Mouse (Mus musculus) liver, adult 2 months (tissue): ENCODE measurements around the gene Lrfn3. TPM values are rescaled to one million over a fixed set of nuclear protein-coding genes. Genes with fewer than 3 reads are reported as not detected.

ENCODE experiments used
- DNase-seq: peaks from one replicate; pipeline ENCODE4 v3.0.0-alpha.2; 2011; ENCODE audit warnings: low read depth, low spot score; ENCODE audit errors: extremely low read depth
- H3K27ac ChIP-seq: fragments of 200-500 bp; replicated peaks from 2 replicates; pipeline ENCODE4 v1.5.1; 2012; ENCODE audit warnings: low read depth, mild to moderate bottlenecking, control low read depth, inconsistent platforms, low read length; ENCODE audit not compliant: insufficient read depth
- H3K27me3 ChIP-seq: fragments of 200-500 bp; 2 replicates; pipeline ENCODE4 v1.6.1; 2012; ENCODE audit warnings: mild to moderate bottlenecking, moderate library complexity, low read length, inconsistent platforms; ENCODE audit not compliant: control insufficient read depth, insufficient read depth
- H3K36me3 ChIP-seq: fragments of 200-500 bp; 2 replicates; pipeline ENCODE4 v1.6.1; 2012; ENCODE audit warnings: low read length, inconsistent platforms; ENCODE audit not compliant: control insufficient read depth, insufficient read depth
- H3K4me1 ChIP-seq: fragments of 200-500 bp; 2 replicates; pipeline ENCODE4 v1.6.1; 2011; ENCODE audit warnings: low read length; ENCODE audit not compliant: control insufficient read depth, insufficient read depth
- H3K4me3 ChIP-seq: fragments of 200-500 bp; 2 replicates; pipeline ENCODE4 v1.5.1; 2011; ENCODE audit warnings: low read depth, mild to moderate bottlenecking, control low read depth, low read length, moderate library complexity; ENCODE audit not compliant: insufficient read depth
- H3K79me2 ChIP-seq: fragments of 200-500 bp; 2 replicates; pipeline ENCODE4 v1.6.1; 2012; ENCODE audit warnings: inconsistent platforms, mild to moderate bottlenecking, low read length, moderate library complexity; ENCODE audit not compliant: control insufficient read depth, insufficient read depth
- H3K9ac ChIP-seq: fragments of 200-500 bp; 2 replicates; pipeline ENCODE4 v1.6.1; 2012; ENCODE audit warnings: low read depth, mild to moderate bottlenecking, control low read depth, inconsistent platforms, low read length
- CTCF ChIP-seq: fragments of 200-500 bp; IDR thresholded peaks from 2 replicates; pipeline ENCODE4 v1.5.1; 2011; ENCODE audit warnings: low read depth, low read length, control low read depth
- POLR2A ChIP-seq: fragments of 200-500 bp; IDR thresholded peaks from 2 replicates; pipeline ENCODE4 v1.6.1; 2011; ENCODE audit warnings: low read length, control low read depth; ENCODE audit not compliant: insufficient read depth; ENCODE audit errors: extremely low read depth
- WGBS: fragments of 180-500 bp; shearing (Covaris S2); methylation state at CpG from one replicate; pipeline ENCODE4 v1.1.7; 2018; 5-methylcytosine and 5-hydroxymethylcytosine counted together
- polyA plus RNA-seq: library from polyadenylated mRNA; depleted of rRNA; stranded (reverse); fragments of >200 nt; gene quantifications from 2 replicates; pipeline ENCODE4 v1.2.3, GENCODE M21; 2012
- total RNA-seq: library from RNA; depleted of rRNA; stranded (reverse); fragments of >200 nt; gene quantifications from 2 replicates; pipeline ENCODE4 v1.2.3, GENCODE M21; 2014

Gene Lrfn3
- total and polyA plus RNA-seq, 2 experiments = 0.74 to 12.9 TPM

GRCm38 (mm10) chr7:30354059-30354458 lies 8.5 kb downstream of the Lrfn3 start:
- TF ChIP-seq POLR2A (no peak), CTCF (no peak)
- Histone ChIP-seq H3K79me2 (peaks cover 5% of the 10 kb centered on the region; the same call in 1 of the 2 replicates), H3K4me3 (no peak overlapping the region), H3K27ac (peak overlapping the region; percentile 62; the same call in 1 of the 2 replicates), H3K9ac (no peak overlapping the region), H3K4me1 (peaks cover 18% of the 10 kb centered on the region), H3K36me3 (no peaks in the 10 kb centered on the region), H3K27me3 (no peaks in the 10 kb centered on the region)
- WGBS = 20% methylated on average over 4 of the region's 4 CpGs
- DNase-seq = peak; percentile 89

- no peak overlapping the region for H3K27ac ChIP-seq
Observed at GRCm38 (mm10) chr7:30353279-30353822, 9.2 kb downstream of the Lrfn3 start.

GRCm38 (mm10) chr7:30347828-30348227 lies 14.7 kb downstream of the Lrfn3 start:
- Histone ChIP-seq H3K36me3 (no peaks in the 10 kb centered on the region), H3K4me1 (no peaks in the 10 kb centered on the region), H3K79me2 (no peaks in the 10 kb centered on the region), H3K9ac (no peak overlapping the region), H3K27me3 (no peaks in the 10 kb centered on the region), H3K27ac (no peak overlapping the region), H3K4me3 (no peak overlapping the region)
- DNase-seq = peak; percentile 24
- TF ChIP-seq POLR2A (no peak), CTCF (peak; percentile 88)
- 3% methylated on average over 30 of the region's 30 CpGs for WGBS

More at GRCm38 (mm10) chr7:30353279-30353822, 9.2 kb downstream of the Lrfn3 start:
- TF ChIP-seq CTCF (peak; percentile 76), POLR2A (no peak)
- Histone ChIP-seq H3K9ac (no peak overlapping the region), H3K36me3 (no peaks in the 10 kb centered on the region), H3K79me2 (peaks cover 5% of the 10 kb centered on the region; the same call in 1 of the 2 replicates), H3K4me3 (no peak overlapping the region), H3K4me1 (peaks cover 18% of the 10 kb centered on the region), H3K27me3 (no peaks in the 10 kb centered on the region)
- DNase-seq = peak; percentile 84
- WGBS = 7% methylated on average over 6 of the region's 6 CpGs

GRCm38 (mm10) chr7:30346635-30347379 lies 15.8 kb downstream of the Lrfn3 start:
- Histone ChIP-seq H3K4me1 (no peaks in the 10 kb centered on the region), H3K27me3 (no peaks in the 10 kb centered on the region), H3K36me3 (no peaks in the 10 kb centered on the region), H3K79me2 (no peaks in the 10 kb centered on the region), H3K27ac (no peak overlapping the region), H3K4me3 (no peak overlapping the region), H3K9ac (no peak overlapping the region)
- WGBS = 22% methylated on average over 21 of the region's 21 CpGs
- peak; percentile 23 for DNase-seq
- TF ChIP-seq POLR2A (no peak), CTCF (0 out of 2 replicates have a peak, but pooled peaks have one; percentile 10)

- no peak for DNase-seq
- 71% methylated on average over 5 of the region's 5 CpGs for WGBS
- Histone ChIP-seq H3K79me2 (no peaks in the 10 kb centered on the region), H3K9ac (no peak overlapping the region), H3K4me3 (no peak overlapping the region), H3K4me1 (no peaks in the 10 kb centered on the region), H3K36me3 (no peaks in the 10 kb centered on the region), H3K27ac (no peak overlapping the region), H3K27me3 (no peaks in the 10 kb centered on the region)
- TF ChIP-seq CTCF (no peak), POLR2A (no peak)
Observed at GRCm38 (mm10) chr7:30339432-30340109, 23.0 kb downstream of the Lrfn3 start.
